Mouse (Mus musculus) midbrain, embryonic 10.5 days (tissue): ENCODE results near the gene Cfap74. TPM values are rescaled to one million over a fixed set of nuclear protein-coding genes. Genes with fewer than 3 reads are reported as not detected.
A peak's percentile ranks its signal among the peaks of the same experiment; 100 is the strongest.

Source experiments
- DNase-seq: peaks from one replicate; pipeline ENCODE4 v3.0.0-alpha.2; 2017; ENCODE audit warnings: low spot score
- H3K27ac ChIP-seq: fragments of 300-500 bp; sonication (generic); replicated peaks from 2 replicates; pipeline ENCODE4 v1.5.1; 2016; ENCODE audit warnings: mild to moderate bottlenecking
- H3K27me3 ChIP-seq: fragments of 300-500 bp; sonication (generic); 2 replicates; pipeline ENCODE4 v1.6.1; 2016; ENCODE audit warnings: low read depth, mild to moderate bottlenecking; ENCODE audit not compliant: poor library complexity, severe bottlenecking
- H3K36me3 ChIP-seq: fragments of 300-500 bp; sonication (generic); 2 replicates; pipeline ENCODE4 v1.6.1; 2016; ENCODE audit warnings: mild to moderate bottlenecking, moderate library complexity
- H3K4me1 ChIP-seq: fragments of 300-500 bp; sonication (generic); 2 replicates; pipeline ENCODE4 v1.6.1; 2016
- H3K4me3 ChIP-seq: fragments of 300-500 bp; sonication (generic); 2 replicates; pipeline ENCODE4 v1.5.1; 2016; ENCODE audit warnings: mild to moderate bottlenecking, moderate library complexity
- H3K9me3 ChIP-seq: fragments of 300-500 bp; sonication (generic); replicated peaks from 2 replicates; pipeline ENCODE4 v1.6.1; 2016; ENCODE audit warnings: mild to moderate bottlenecking
- WGBS: fragments of 180-500 bp; shearing (Covaris S2); methylation state at CpG from one replicate; pipeline ENCODE4 v1.1.7; 2016; 5-methylcytosine and 5-hydroxymethylcytosine counted together
- polyA plus RNA-seq: library from polyadenylated mRNA; unstranded; fragments of >200 nt; fragmentation: Nextera tagmentation; extraction: Ambion mirVana; gene quantifications from 2 replicates; pipeline ENCODE4 v1.2.1, GENCODE M21; 2016

Gene Cfap74
- polyA plus RNA-seq, 1 experiment from 2014 or later: 7.8 TPM

DNA sequence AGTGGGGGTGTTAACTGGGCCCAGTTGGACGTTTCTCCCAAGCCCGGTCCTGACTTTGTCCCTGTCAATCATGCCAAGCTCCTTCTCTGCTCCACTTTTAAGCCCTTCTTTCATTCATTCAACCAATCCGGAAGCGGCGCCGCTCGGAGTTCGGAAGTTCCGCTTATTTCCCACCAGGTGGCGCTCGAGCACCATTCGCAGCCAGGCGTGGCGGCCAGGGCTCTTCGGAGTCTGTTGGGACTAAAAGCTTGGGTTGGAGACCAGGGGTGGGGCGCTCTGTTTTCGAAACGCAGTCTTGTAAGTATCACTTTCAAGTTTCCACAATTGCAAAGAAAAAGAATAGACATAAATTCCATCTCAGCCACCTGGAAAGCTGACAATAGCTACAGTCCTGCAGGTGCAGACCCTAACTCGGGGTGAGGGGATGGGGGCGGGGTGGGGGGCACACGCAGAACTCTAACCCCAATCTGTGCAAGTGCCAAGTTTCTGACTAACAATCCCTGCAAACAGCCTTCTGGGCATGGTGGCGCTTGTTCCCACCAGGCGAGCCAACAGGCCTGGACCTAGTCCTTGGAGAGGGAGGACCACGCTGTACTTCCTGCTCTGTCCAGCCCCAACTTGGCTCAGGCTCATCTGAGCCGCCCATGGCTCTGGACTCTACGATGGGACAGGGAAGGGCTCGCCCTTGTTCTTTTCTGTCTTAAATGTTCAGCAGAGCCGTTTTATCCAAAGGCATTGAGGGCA, 72.6 kb downstream of the Cfap74 start:
- WGBS: 28% methylated on average over 28 of the region's 28 CpGs
- H3K36me3 ChIP-seq: no peaks in the 10 kb centered on the region

DNA sequence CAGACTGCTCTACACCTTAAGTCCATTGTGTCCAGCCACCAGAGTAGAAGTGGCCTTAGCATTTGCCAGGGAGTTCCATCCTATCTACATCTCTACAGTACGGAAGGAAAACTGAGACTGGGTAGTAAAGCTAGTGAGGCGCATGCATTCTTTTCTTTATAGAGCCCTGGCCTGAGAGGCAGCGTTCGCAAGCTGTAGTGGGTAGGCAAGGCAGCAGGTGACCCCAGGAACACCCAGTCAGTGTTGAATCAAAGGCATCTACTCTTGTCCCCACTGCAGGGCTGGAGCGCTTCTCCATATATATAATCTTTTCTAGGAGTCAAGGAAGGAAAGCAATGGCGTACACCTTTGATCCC, 73.1 kb downstream of the Cfap74 start:
- H3K9me3 ChIP-seq: no peaks in the 10 kb centered on the region
- 88% methylated on average over 6 of the region's 6 CpGs for WGBS
- no peak overlapping the region for H3K27ac ChIP-seq
- DNase-seq: no peak
- peaks cover 15% of the 10 kb centered on the region for H3K4me1 ChIP-seq
- H3K27me3 ChIP-seq: no peaks in the 10 kb centered on the region
- no peak overlapping the region for H3K4me3 ChIP-seq
- no peaks in the 10 kb centered on the region for H3K36me3 ChIP-seq

More for the DNA sequence above, 72.6 kb downstream of the Cfap74 start:
- Histone ChIP-seq H3K9me3 (no peaks in the 10 kb centered on the region), H3K4me3 (peak overlapping the region; percentile 33; the same call in 1 of the 2 replicates), H3K27me3 (no peaks in the 10 kb centered on the region), H3K4me1 (peaks cover 15% of the 10 kb centered on the region), H3K27ac (peak overlapping the region; percentile 59; the same call in 1 of the 2 replicates)
- DNase-seq: peak; percentile 84

DNA sequence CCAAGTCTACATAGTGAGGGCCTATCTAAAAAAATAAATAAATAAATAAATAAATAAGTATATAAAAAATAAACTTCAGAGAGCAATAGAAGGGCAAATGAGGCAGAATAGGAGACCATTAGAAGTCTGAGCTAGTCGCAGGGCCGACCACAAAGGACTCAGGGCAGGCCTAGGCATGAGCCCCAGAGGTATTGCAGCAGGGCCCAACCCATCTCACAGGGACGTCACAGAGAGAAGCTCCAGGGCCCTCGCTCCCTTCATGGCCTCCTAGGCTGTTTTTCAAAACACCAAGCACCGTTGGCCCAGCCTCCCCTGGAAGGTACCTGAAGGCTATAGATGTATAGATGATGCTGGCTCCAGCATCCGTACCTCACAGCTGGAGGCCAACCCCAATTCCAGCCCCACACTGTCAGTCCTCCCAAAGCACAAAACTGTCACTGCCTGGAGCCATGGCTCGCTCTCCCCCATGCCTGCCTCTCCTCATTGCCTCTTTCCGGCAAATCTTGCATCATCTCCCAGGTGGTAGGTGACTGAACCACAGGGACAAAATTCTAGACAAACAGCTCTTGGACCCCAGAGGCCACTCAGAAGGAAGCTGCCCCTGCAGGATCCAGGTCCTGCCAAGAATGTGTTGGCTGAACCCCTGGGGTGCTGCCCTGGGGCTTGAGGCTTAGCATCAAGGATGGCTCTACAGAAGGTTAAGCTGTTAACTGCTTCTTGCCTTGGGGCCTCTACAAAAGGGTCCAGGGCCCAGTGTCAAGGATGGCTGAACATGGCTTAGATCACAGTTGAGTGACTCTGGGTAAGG, 73.9 kb downstream of the Cfap74 start:
- Histone ChIP-seq H3K4me3 (no peak overlapping the region), H3K27me3 (no peaks in the 10 kb centered on the region), H3K27ac (peak overlapping the region; percentile 57), H3K9me3 (no peaks in the 10 kb centered on the region), H3K4me1 (peaks cover 17% of the 10 kb centered on the region), H3K36me3 (no peaks in the 10 kb centered on the region)
- 55% methylated on average over 8 of the region's 8 CpGs for WGBS
- DNase-seq: no peak

GRCm38 (mm10) chr4:155485521-155485920, 76.5 kb downstream of the Cfap74 start:
- no peak for DNase-seq
- Histone ChIP-seq H3K4me3 (no peak overlapping the region), H3K9me3 (no peaks in the 10 kb centered on the region), H3K4me1 (peaks cover 30% of the 10 kb centered on the region), H3K27me3 (no peaks in the 10 kb centered on the region), H3K36me3 (no peaks in the 10 kb centered on the region), H3K27ac (no peak overlapping the region; the same call in 1 of the 2 replicates)
- 81% methylated on average over 3 of the region's 3 CpGs for WGBS

GRCm38 (mm10) chr4:155487746-155488145, 78.8 kb downstream of the Cfap74 start:
- H3K36me3 ChIP-seq: no peaks in the 10 kb centered on the region
- no peak for DNase-seq
- H3K27me3 ChIP-seq: no peaks in the 10 kb centered on the region
- H3K4me3 ChIP-seq: no peak overlapping the region
- 47% methylated on average over 3 of the region's 3 CpGs for WGBS
- H3K4me1 ChIP-seq: peaks cover 28% of the 10 kb centered on the region
- no peaks in the 10 kb centered on the region; the same call in 1 of the 2 replicates for H3K9me3 ChIP-seq
- no peak overlapping the region for H3K27ac ChIP-seq

DNA sequence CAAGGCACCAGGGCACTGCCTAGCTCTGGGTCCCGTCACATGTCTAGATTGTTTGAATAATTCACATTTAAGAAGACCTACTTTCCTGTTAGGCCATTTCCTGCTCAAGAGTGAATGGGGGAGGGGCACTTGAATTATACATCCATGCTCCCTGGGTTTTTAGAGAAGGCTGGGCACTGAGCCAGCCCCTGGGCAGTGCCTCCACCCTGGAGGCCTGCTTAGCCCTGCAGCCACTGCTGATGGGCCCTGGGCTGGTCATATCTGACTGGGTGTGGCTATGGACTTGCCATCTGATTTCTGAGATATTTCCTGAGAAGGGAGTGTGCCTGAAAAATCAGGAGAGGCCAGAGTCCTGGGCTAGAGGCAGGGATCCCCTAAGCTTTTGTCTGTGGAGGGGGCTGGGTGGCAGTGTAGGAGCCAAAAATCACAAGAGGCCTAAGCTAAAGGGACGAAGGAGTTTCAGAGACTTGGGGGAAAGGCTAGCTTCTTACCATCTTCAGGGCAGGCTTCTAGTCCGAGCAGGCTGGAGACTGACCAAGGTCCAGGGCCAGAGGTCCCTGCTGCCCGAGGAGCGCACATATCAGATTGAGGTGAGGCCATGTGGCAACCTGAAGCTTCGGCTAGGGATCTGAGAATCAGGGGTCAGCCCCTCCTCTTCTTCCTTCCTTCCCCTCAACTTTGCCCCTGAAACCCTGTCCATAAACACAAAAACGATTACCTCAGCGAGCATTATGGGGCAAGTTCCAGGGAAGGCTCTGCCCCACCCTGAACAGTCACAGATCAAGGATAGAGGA, 79.4 kb downstream of the Cfap74 start:
- H3K4me3 ChIP-seq: no peak overlapping the region
- peaks cover 29% of the 10 kb centered on the region for H3K4me1 ChIP-seq
- H3K36me3 ChIP-seq: no peaks in the 10 kb centered on the region
- no peaks in the 10 kb centered on the region for H3K27me3 ChIP-seq
- 82% methylated on average over 8 of the region's 8 CpGs for WGBS
- H3K9me3 ChIP-seq: no peaks in the 10 kb centered on the region; the same call in 1 of the 2 replicates
- H3K27ac ChIP-seq: no peak overlapping the region
- DNase-seq: no peak

DNA sequence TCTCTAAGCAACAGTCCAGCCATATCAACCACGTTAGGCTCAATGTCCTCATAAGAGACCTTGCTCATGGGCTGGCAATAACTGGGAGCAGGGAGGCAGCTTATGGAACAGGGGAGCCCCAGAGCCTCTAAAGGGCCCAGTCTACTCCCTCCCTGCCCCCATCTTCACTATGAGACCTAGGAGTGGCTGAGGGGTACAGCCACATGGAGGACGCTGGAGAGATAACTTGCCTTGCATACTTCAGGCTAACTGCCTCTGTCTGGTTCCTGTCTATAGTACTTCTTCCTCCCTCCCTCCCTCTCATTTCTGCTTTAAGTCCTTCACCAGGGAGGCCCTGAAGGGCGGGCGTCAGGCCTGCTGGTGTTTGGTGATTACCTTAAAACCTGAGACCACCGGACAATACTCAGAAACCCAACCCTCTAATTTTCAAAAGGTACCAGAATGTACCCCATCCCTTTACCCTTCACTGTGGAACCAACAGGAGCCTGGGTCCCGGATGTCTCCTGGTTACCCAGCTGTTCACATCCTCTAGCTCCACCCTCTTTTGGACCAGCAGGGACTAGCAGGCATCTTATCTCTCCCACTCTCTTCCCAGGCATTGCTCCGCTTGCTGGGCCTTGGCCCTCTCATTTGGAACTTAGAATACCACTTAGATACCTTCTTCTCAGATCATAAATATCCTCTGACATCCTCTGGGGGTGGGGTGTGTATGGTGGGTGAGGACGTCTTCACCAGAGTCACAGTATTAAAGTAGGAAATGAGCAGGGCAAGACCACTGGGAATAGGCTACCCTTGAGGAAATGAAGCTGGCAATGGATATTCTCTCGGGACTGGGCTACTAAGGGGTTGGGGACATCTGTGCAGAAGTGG, 80.3 kb downstream of the Cfap74 start:
- Histone ChIP-seq H3K36me3 (no peaks in the 10 kb centered on the region), H3K4me3 (no peak overlapping the region), H3K9me3 (no peaks in the 10 kb centered on the region; the same call in 1 of the 2 replicates), H3K27ac (no peak overlapping the region), H3K27me3 (no peaks in the 10 kb centered on the region), H3K4me1 (peaks cover 35% of the 10 kb centered on the region)
- no peak for DNase-seq
- 84% methylated on average over 9 of the region's 9 CpGs for WGBS

GRCm38 (mm10) chr4:155490456-155490855, 81.5 kb downstream of the Cfap74 start:
- H3K36me3 ChIP-seq: peaks cover under 1% of the 10 kb centered on the region; the same call in 1 of the 2 replicates
- DNase-seq: no peak
- H3K27me3 ChIP-seq: no peaks in the 10 kb centered on the region
- WGBS: 42% methylated on average over 5 of the region's 5 CpGs
- peak overlapping the region; percentile 100 for H3K4me3 ChIP-seq
- peak overlapping the region; percentile 100 for H3K27ac ChIP-seq
- H3K9me3 ChIP-seq: no peaks in the 10 kb centered on the region; the same call in 1 of the 2 replicates
- peaks cover 43% of the 10 kb centered on the region for H3K4me1 ChIP-seq

DNA sequence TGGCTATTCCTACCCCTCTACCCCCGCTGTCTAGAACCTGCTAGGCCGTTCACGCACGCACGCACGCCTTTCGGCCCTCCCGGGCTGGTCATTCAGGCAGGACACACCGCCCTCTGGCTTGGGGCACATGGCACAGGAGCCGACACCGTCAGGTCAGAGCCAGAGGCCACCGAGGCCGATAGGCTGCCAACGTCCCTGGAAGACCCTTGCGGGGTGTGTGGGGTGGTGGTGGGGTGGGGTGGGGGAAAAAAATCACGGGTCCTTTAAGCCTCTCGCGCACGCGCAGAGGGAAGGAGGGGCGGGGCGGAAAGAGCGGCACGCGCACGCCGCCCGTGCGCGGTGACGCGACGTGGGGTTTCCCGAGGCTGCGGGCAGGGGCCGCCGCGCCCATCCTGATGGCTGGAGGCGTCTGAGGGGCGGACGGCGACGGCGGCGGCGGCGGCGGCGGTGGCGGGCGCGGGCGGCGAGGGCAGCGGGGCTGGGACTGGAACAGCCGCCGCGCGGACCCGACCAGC, 82.1 kb downstream of the Cfap74 start, which contains the start of gene Gnb1:
Gene Gnb1, plus strand, starts transcription at position 372 of the 515 bp plus-strand sequence.
- Histone ChIP-seq H3K9me3 (no peaks in the 10 kb centered on the region; the same call in 1 of the 2 replicates), H3K27me3 (no peaks in the 10 kb centered on the region), H3K4me1 (peaks cover 43% of the 10 kb centered on the region), H3K4me3 (peak within 1 kb of the TSS; percentile 100), H3K36me3 (peaks cover 7% of the 10 kb centered on the region; the same call in 1 of the 2 replicates), H3K27ac (peak within 1 kb of the TSS; percentile 100)
- WGBS: 1% methylated on average over 60 of the region's 60 CpGs
- DNase-seq: peak; percentile 90

GRCm38 (mm10) chr4:155491529-155492130, 82.6 kb downstream of the Cfap74 start:
- H3K4me1 ChIP-seq: peaks cover 43% of the 10 kb centered on the region
- peak; percentile 71 for DNase-seq
- no peaks in the 10 kb centered on the region; the same call in 1 of the 2 replicates for H3K9me3 ChIP-seq
- H3K36me3 ChIP-seq: peaks cover 12% of the 10 kb centered on the region
- peak overlapping the region; percentile 100 for H3K27ac ChIP-seq
- under 1% methylated on average over 53 of the region's 54 CpGs for WGBS
- H3K4me3 ChIP-seq: peak overlapping the region; percentile 100
- H3K27me3 ChIP-seq: no peaks in the 10 kb centered on the region

GRCm38 (mm10) chr4:155492131-155492633, 83.2 kb downstream of the Cfap74 start:
- H3K4me1 ChIP-seq: peaks cover 43% of the 10 kb centered on the region
- no peaks in the 10 kb centered on the region for H3K27me3 ChIP-seq
- peak overlapping the region; percentile 100 for H3K4me3 ChIP-seq
- peaks cover 17% of the 10 kb centered on the region for H3K36me3 ChIP-seq
- under 1% methylated on average over 49 of the region's 51 CpGs for WGBS
- no peaks in the 10 kb centered on the region; the same call in 1 of the 2 replicates for H3K9me3 ChIP-seq
- H3K27ac ChIP-seq: peak overlapping the region; percentile 100
- peak; percentile 80 for DNase-seq
